Mouse (Mus musculus) cerebellum, adult 11 months (tissue): ENCODE data around the gene Gm6169.
"Not testable (repeated sequence)": the region's sequence is repeated elsewhere in the genome, so short reads cannot be mapped to it uniquely, and the experiment has no call there.

Experiments used
- DNase-seq: peaks from one replicate; pipeline ENCODE4 v3.0.0; 2022

The Gm6169 gene

DNA sequence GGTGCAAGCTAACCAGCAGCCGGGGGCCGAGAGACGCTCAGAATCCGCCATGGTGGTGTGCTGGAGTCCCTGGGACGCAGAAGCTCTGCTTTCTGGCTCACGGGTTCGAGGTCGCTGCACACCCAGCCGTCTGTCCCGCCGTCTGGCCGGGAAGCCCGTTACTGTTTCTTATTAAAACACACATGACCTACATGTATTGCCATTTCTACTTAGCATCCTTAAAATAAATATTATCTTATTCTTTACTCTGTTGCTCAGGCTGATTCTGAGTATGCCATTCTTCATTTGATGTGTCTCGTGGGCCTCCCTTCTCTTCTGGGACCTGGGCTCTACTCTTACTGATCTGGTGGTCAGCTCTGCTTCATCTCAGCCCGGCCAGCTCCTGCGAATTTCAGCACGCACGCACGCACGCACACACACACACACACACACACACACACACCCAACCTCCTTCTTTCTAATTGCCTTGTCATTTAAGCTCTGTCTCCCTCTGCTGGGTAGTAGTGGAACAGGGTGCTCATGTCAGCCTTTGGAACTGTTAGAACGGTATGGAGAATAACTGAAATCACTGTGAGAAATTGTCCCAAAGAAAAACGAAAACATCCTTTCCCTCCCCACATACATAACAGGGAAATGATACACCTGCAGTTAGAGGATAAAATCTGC is at the start of gene Gm6169:
Gene Gm6169, minus strand, starts transcription at position 51 of the 666 bp plus-strand sequence.
- DNase-seq: peak; percentile 21

DNA sequence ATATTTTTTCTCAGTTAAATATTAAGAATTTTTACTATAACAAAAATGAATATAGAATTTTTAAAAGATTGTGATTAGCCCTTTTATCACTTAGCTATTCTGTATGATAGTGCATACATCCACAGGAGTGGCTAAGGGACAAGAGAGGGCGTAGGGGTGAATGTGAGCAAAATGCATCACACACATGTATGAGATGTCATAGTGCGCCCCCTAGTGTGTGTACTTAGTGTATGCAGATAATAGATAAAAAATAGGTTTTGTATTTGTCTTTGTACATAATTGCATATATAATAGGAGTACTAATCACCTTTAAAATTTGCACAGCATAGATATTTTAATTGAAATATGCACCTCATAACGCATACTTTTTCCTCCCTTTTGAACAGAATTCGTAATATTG is 46.8 kb upstream of the Gm6169 start:
- DNase-seq: peak; percentile 21

DNA sequence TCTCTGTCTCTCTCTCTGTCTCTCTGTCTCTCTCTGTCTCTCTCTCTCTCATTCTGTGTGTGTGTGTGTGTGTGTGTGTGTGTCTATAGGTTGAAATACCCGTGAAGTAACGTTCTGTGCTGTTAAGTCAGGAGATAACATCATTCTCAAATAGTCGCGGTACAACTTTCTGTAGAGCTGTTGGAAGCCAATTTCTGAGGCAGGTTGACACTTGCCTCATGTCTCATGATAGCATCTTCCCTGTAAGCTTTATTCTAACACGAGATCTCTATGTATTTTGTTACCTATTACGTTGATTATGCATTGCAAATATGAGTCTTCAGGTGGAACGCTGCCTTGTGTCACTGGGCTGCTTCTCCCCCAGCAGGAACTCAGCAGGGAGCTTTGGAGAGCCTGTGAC is 43.3 kb upstream of the Gm6169 start:
- DNase-seq: no peak

DNA sequence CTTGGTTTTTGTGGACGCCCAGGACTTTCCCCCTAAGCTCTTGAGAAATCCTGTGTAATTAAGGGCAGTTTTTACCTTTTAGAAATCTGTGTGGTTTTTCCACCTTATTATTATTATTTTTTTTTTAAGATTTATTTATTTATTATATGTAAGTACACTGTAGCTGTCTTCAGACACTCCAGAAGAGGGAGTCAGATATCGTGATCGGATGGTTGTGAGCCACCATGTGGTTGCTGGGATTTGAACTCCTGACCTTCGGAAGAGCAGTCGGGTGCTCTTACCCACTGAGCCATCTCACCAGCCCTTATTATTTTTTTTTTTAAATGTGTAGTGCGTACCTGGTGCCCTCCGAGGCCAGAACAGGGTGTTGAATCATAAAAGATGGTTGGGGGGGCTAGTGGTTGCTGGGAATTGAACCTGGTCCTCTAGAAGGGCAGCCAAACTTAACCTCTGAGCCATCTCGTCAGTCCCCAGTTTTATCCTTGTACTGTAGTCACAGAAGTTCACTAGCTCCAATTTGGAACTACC is 39.4 kb upstream of the Gm6169 start:
- not testable (repeated sequence) for DNase-seq

DNA sequence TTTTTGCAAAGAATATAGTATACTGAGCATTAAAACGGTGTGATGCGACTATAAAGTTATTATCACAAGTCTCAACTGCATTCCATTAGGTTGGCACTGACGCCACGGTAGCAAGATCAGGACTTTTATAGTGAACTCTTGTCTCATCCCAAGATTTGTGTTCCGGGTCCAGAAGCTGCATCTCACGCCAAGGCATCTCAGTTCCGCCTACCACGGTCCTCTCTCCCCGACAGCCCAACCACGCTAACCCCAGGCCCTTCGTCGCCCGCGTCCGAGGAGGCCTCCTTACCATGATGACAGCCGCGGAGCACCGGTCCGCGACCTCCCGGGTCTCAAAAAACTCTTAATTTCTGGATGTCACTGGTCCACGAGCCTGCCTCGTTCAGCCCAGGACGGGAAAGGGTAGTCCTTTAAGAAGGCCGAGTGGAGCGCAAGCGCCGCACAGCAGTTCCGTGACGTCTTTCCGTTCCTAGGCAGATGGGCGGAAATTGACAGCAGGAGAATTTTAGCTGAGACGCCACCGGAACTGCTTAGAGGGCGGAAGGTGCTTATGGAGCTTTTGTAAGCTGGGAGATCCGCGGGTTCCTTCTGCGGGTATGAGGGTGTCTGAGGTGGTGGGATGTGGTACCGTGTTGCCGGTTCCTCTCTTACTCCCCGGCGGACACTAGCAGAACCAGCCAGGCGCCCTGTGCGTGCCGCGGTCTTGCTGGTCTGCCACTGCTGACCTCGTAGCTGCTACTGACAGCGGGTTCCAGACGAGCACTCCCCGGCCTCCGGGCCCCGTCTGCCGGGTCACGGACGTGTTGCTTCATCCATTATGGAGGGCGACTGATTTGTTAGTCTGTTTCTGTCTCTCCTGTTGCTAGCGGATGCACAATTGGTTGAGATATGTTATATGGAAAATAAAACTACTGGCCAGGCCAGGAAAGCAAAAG is 38.7 kb upstream of the Gm6169 start, which contains the start of the genes Gfm2 and Nsa2:
Gene Gfm2, plus strand, starts transcription at position 472 of the 935 bp plus-strand sequence.
Gene Nsa2, minus strand, starts transcription at position 472 of the 935 bp plus-strand sequence.
- DNase-seq: peak; percentile 85

DNA sequence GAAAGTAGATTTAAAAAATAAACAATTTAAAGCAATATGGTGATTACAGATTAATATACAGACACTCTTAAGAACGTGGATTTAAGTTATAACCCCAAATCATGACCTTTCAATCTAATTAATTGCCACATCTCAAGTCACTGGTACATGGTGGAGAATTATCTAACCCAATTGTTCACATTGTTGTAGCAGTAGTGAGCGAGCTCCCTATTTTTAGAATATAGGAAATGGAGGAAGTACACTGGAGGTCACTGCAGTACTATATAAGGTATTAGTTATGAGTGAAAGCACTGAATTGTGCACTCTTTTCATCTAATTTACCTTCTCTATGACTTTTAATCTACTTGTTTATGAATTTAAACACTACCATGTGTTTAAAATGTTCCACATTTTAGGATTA is 31.4 kb upstream of the Gm6169 start:
- DNase-seq: not testable (repeated sequence)

DNA sequence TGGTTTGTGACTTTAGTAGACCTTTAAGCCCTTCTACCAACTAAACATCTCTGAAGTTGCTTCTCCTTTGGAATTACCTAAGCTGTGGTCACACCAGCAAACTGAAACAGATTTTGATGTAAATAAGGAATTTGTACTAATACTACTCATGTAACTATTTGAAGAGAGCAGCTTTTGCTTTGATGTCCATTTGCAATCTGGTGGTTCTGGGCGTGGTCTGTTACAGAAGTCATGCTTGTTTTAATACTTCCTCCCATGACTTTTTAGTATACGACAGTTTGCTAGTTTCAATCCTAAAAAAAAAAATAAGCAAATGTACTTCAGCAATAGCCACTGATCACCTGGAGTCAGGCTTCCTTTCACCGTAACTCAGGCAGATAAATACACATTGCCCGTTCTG is 30.6 kb upstream of the Gm6169 start:
- DNase-seq: not testable (repeated sequence)

DNA sequence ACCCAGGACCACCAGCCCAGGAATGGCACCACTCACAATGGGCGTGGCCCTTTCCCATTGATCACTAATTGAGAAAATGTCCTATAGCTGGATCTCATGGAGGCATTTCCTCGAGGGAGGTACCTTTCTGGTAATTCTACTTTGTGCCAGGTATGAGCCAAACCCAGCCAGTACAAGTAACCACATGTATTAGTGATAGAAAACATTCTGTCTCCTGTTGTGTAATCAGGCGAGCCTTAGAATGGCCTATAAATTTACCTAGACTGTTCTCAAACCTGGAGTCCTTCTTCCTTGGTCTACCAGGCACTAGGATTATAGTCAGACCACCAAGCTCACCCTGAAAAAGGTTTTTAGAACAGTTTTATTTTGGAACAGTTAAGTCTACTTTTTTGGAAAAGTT is 22.3 kb upstream of the Gm6169 start:
- DNase-seq: no peak

DNA sequence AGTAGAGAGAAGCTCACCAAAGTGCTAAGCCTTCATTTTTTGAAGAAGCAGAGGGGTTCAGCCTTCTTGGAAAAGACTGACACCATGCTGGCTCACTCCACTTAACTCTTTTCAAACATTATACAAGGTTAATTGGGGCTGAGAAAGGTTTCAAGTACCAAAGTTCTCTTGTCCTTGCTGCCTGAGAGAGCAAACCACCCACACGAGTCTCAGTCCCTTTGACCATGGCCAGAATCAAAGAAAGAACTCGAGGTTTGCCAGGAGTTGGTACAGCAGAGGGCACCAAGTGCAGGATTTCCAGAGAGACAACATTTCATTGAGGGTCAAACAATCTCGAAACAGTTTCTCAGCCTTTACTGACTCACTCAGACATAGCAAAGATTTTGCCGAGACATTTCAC is 10.0 kb upstream of the Gm6169 start:
- DNase-seq: no peak

DNA sequence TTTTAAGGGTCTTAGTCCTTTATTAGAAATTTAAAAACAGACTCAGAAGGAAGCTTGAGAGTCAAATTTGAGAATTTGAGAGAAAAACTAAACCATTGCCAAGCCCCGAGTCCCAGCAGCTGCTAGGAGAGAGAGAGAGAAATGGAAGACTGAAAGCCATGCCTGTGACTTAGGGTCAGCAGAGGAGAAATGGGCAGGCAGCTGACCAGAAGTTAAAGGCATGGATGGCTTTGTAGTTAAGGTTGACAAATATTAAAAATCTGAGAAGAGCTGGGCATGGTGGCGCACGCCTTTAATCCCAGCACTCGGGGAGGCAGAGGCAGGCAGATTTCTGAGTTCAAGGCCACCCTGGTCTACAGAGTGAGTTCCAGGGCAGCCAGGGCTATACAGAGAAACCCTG is 8.7 kb upstream of the Gm6169 start:
- not testable (repeated sequence) for DNase-seq

DNA sequence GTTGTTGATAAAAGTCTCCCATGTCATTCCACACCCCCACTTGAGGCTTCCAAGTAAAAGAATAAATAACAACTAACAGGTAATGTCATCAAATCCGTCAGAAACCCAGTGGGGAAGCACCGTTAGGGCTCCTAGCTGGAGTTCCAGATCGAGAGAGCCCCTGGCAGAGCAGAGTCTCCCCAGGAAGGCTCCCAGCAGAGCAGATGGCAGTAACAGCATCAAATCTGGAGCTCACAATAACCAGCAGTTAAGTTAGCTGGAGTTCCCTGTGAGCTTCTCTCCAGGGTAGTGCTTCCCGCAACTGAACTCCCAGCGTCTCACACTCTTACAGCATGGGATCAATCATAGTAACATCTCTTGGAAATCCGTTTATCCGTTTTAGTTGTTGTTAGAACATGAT is 6.0 kb upstream of the Gm6169 start:
- no peak for DNase-seq

DNA sequence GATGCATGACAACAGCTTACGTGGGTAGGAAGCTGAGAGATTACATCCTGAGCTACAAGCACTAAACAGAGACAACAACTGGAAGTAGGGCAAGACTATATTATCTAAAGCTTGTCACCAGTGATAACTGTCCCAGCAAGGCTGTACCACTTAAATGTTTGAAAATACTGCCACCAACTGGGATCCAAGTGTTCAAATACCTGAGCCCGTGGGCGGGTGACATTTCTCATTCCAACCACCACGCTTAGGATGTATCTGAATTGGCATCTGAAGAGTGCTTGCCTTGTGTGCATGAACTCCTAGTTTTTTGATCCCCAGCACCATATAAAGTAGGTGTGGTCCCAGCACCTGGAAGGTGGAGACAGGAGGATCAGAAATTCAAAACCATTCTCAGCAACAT is 3.3 kb downstream of the Gm6169 start:
- no peak for DNase-seq

DNA sequence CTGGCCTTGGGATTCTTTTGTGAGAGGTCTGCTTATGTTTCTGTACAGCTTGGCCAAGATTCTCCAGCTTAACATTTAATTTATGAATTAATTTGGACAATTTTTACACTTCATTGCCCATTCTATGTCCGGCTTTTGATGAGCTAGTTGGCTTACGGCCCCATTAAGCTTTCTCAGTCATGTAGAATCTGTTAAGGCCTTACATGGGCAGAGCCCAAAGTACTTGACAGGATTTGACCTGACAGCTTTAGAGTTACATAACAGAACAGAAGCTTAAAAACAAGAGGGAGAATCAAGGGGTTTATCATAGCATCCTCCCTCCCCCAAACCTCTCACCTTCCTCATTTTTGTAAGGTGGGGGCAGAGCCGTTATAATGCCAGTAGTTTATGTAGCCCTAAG is 10.9 kb downstream of the Gm6169 start:
- no peak for DNase-seq

DNA sequence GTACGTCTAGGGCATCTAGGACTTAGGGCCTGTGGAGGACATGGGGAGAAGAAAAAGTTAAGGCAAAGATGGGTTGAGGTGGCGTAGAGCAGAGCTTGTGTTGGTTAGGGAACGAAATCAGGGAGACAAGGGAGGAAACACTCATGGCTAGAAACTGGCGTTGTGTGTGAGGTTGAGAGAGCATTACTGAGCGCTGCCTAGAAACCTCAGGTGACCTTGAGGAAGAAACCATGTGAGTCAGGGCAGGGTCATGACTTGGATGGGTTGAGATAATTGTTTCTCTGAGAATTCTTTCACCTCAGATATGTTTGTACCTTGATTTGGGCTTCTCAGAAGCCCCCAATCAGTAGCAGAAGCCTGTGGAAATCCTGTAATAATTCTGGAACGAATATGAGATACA is 11.6 kb downstream of the Gm6169 start:
- DNase-seq: no peak

DNA sequence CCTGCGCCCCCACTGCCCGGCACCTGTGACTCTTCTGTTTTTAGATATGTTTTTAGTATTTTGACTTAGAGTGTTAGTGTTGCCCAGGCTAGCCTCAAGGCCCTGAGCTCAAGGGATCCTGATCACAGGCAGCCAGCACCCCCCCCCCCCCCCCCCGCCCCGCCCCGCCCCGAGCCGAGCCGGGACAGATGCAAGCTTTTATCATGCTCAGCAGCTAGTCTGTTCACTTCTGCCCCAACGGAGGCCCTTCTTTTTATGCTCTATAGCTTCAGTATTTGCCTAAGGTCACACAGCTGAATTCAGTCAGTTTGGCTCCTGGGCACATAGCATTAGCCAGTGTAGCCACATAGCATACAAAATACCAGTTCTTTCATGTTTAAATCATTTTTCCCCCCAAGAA is 12.7 kb downstream of the Gm6169 start:
- DNase-seq: no peak

DNA sequence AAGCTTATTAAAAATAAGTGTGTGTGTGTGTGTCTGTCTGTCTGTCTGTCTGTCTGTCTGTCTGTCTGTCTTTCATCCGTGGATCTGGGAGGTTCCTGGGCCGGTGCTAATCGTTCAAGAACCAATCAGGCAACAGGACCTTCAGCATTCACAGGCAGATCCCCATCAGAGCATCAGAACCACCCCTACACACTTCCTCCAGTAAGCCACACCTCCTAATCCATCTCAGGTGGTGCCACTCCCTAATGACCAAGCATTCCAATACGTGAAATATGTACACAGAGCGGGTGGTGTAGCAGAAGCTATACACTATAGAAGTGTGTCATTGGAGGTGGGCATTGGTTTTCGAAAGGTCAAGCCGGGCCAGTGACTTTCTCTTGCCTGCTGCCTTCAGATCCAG is 16.6 kb downstream of the Gm6169 start:
- DNase-seq: no peak

DNA sequence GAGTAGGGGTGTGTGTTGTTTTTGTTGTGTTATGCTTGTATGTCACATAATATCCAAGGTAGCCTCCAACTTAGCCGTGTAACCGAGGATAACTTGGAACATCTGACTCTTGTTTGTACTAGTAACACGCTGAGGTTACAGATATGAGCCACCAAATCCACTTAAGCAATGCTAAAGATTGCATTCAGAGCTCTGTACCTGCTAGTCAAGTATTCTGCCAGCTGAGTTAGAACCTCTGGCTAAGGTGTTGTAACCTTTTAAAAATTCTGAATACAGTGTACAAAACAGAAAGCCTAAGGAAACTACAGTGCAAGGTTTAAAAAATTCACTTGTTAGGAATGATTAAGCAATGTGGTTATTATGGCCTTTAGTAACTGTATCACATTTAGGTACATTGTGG is 18.4 kb downstream of the Gm6169 start:
- no peak for DNase-seq

DNA sequence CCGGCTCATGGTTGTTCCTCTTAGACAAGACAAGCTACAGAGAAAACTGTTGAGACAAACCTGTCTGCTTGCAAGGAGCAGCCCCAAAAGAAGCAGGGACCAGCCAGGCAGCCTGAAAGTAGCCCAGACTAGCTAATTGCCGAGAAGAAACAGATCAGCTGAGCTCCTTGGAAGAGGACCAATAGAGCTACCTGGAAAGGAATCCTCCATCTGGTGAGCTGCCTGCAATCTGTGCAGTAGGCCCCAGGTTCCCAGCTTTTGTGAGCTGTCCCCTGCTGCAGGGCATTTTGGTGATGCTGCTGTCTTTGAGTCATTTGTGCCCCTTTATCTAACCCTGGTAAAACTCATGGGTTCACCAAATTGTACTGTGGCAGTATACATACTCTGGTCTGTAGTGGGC is 18.8 kb downstream of the Gm6169 start:
- peak; percentile 43 for DNase-seq

DNA sequence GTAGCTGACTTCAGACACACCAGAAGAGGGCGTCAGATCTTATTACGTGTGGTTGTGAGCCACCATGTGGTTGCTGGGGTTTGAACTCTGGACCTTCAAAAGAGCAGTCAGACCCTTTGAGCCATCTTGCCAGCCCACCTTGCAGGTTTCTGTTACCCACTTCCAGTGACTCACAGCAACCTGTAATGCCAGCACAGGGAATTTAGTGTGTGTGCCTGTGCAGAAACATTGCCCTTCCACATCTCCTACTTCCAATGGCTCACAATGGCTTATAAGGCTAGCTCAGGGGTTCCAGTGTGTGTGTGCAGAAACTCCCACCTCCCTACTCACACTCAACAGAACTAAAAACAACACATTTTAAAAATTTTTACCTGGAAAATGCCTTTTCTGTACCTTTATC is 21.5 kb downstream of the Gm6169 start:
- DNase-seq: no peak

DNA sequence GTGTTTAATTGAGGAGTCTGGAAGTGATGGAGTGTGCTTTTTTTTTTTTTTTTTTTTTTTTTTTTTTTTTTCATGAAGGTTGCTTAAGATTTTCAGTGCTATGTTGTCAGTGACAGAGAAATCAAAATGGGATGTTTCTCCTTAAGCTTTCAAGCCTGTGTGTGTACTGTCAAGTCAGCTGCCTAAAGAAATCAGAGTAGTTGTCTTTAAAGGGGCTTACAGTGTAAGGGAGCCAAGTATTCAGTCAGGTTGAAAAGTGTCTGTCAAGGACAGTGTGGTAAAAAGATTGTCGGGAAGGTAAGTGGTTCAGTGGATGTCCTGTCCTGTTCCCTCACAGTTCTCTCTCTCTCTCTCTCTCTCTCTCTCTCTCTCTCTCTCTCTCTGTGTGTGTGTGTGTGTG is 25.5 kb downstream of the Gm6169 start:
- DNase-seq: no peak

DNA sequence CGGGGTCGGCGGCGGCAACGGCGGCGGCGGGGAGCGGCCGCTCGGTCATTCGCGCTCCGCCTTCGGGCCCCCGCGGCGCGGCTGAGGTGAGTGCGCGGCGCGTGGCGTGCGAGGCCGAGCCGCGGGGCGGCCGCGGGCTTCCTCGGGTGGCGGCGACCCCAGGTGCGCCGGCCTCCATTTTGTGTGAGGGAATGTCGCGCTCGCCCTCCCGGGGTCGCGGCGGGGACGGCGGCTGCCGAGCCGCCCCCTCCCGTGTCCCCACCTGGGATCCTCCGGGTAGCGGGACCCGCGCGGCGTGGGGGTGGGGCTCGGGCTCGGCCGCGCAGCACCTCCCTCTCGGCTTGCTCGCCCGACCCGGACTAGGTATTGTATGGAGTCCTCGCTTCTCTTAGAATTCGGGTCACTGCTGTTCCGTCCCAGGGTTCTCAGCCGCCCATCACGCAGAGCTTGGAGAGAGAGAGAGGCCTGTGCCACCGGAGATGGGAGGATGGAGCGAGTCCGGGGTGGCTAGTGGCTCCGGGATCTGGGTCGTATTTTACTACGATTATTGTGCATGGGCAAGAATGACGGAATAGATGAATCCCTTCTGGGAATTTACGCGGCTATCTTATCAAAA is 27.3 kb downstream of the Gm6169 start:
- peak; percentile 47 for DNase-seq

DNA sequence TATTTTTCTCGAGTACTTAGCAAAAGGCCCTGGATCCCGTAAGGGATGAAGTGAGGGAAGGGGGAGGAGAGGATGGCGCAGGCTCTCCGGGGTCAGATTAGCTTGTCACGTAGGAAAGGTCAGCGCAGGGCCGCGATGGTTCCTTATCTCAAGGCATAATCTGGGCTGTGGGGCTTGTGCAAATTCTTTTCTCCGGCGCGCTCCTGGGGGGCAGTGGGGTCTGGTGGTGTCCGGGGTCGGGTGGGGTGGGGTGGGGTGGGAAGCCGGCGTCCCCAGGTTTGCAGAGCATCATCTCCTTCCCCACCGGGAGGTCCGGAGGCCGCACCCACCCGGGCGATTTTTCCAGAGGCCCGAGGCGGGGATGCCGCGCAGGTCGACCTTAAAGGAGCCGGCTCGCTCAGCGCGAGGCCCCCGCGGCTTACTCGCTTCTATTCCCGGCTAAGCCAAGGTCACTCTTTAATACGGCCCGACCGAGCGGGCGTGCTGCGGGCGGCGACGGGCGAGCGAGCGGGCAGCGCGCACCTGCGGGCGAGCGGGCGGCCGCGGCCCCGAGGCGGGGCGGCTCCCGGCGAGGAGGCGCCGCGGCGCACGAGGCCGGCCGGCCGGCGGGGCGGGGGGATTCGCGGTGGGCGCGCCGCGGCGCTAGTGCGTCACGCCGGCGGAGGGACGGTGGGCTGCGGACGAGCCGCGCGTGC is 28.0 kb downstream of the Gm6169 start:
- peak; percentile 35 for DNase-seq

DNA sequence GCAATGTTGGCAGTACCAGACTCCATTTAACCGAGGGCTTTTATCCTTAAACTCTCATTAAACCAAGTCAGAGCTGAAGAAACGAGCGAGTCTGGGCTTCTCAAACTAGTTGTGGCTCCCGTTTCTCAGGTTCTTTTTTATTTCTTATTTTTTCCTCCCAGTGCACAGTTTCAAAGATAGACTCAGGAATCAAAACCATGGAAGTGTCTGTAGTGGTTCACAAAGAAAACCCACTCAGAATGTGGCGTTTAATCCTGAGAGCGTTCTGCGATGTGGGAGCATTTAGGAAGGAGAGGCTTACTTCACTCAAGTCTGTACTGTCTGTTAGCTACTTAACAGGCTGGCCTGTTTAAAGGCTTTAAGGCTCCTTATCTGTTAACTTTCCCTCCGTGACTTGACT is 30.9 kb downstream of the Gm6169 start:
- no peak for DNase-seq
